Mouse (Mus musculus) MEL (cell line): ENCODE results near the gene Crybb1. TPM values are rescaled to one million over a fixed set of nuclear protein-coding genes. Genes with fewer than 3 reads are reported as not detected.

Experiments used
- DNase-seq: peaks from one replicate; pipeline ENCODE4 v3.0.0; 2011; ENCODE audit warnings: low read depth, low spot score
- H3K27ac ChIP-seq: 2 replicates; pipeline ENCODE4 v1.5.1; 2012; ENCODE audit warnings: low read depth, mild to moderate bottlenecking, control low read depth, low read length, moderate library complexity; ENCODE audit not compliant: control insufficient read depth
- H3K27me3 ChIP-seq, 2 experiments: fragments of 150-350 bp in 1 of 2; sonication (generic) in 1 of 2; 2 replicates each; pipeline ENCODE4 v1.6.1; 2012; ENCODE audit warnings: low read length in 2 of 2, mild to moderate bottlenecking in 2 of 2, improper control_type of control experiment in 1 of 2, moderate library complexity in 1 of 2; ENCODE audit not compliant: insufficient read depth in 2 of 2, control insufficient read depth in 1 of 2
- H3K36me3 ChIP-seq, 2 experiments: 2 replicates each; pipeline ENCODE4 v1.6.1; 2012 to 2014; ENCODE audit warnings: low read length in 2 of 2, improper control_type of control experiment in 1 of 2, inconsistent platforms in 1 of 2, mild to moderate bottlenecking in 1 of 2; ENCODE audit not compliant: insufficient read depth in 2 of 2, control insufficient read depth in 1 of 2
- H3K4me1 ChIP-seq, 2 experiments: fragments of 150-350 bp in 1 of 2; sonication (generic) in 1 of 2; 2 replicates each; pipeline ENCODE4 v1.6.1; 2012; ENCODE audit warnings: low read length in 2 of 2, improper control_type of control experiment in 1 of 2, mild to moderate bottlenecking in 1 of 2; ENCODE audit not compliant: insufficient read depth in 2 of 2, control insufficient read depth in 1 of 2
- H3K4me3 ChIP-seq, 2 experiments: fragments of 150-350 bp in 1 of 2; sonication (generic) in 1 of 2; 2 replicates each; pipeline ENCODE4 v1.5.1; 2012; ENCODE audit warnings: low read depth in 2 of 2, low read length in 2 of 2, mild to moderate bottlenecking in 2 of 2, moderate library complexity in 2 of 2, control low read depth in 1 of 2, improper control_type of control experiment in 1 of 2; ENCODE audit not compliant: control insufficient read depth in 1 of 2, insufficient read depth in 1 of 2
- H3K79me2 ChIP-seq: 2 replicates; pipeline ENCODE4 v1.6.1; 2012; ENCODE audit warnings: mild to moderate bottlenecking, low read length, moderate library complexity; ENCODE audit not compliant: control insufficient read depth, poor library complexity, insufficient read depth
- H3K9ac ChIP-seq: 2 replicates; pipeline ENCODE4 v1.6.1; 2012; ENCODE audit warnings: low read depth, mild to moderate bottlenecking, control low read depth, low read length, moderate library complexity; ENCODE audit not compliant: control insufficient read depth, poor library complexity, severe bottlenecking
- H3K9me3 ChIP-seq: fragments of 150-350 bp; sonication (generic); replicated peaks from 2 replicates; pipeline ENCODE4 v1.6.1; 2012; ENCODE audit warnings: mild to moderate bottlenecking, low read length, improper control_type of control experiment, moderate library complexity; ENCODE audit not compliant: insufficient read depth
- BHLHE40 ChIP-seq: IDR thresholded peaks from 2 replicates; pipeline ENCODE4 v1.6.1; 2012; ENCODE audit warnings: low read depth, mild to moderate bottlenecking, inconsistent platforms, low read length, improper control_type of control experiment, borderline replicate concordance
- CTCF ChIP-seq, 3 experiments: IDR thresholded peaks in 2 of 3; conservative IDR thresholded peaks in 1 of 3; 2 replicates each; pipeline ENCODE4 v1.5.1; 2011 to 2012; ENCODE audit warnings: low read length in 3 of 3, low read depth in 2 of 3, mild to moderate bottlenecking in 2 of 3, improper control_type of control experiment in 1 of 3, inconsistent platforms in 1 of 3, mixed read lengths in 1 of 3, moderate library complexity in 1 of 3; ENCODE audit not compliant: control insufficient read depth in 1 of 3, insufficient read depth in 1 of 3, poor library complexity in 1 of 3, severe bottlenecking in 1 of 3
- EP300 ChIP-seq, 2 experiments: IDR thresholded peaks; 2 replicates each; pipeline ENCODE4 v1.6.1; 2011; ENCODE audit warnings: improper control_type of control experiment in 2 of 2, low read length in 2 of 2, low read depth in 1 of 2, mild to moderate bottlenecking in 1 of 2
- ETS1 ChIP-seq: IDR thresholded peaks from 2 replicates; pipeline ENCODE4 v1.6.1; 2012; ENCODE audit warnings: low read depth, mild to moderate bottlenecking, inconsistent platforms, low read length, improper control_type of control experiment, moderate library complexity
- HCFC1 ChIP-seq: IDR thresholded peaks from 2 replicates; pipeline ENCODE4 v1.6.1; 2012; ENCODE audit warnings: low read depth, mild to moderate bottlenecking, inconsistent platforms, low read length, improper control_type of control experiment, moderate library complexity
- MAX ChIP-seq: IDR thresholded peaks from 2 replicates; pipeline ENCODE4 v1.6.1; 2011; ENCODE audit warnings: low read length, improper control_type of control experiment
- MAZ ChIP-seq: IDR thresholded peaks from 2 replicates; pipeline ENCODE4 v1.6.1; 2012; ENCODE audit warnings: low read depth, mild to moderate bottlenecking, inconsistent platforms, low read length, improper control_type of control experiment
- MEF2A ChIP-seq: IDR thresholded peaks from 2 replicates; pipeline ENCODE4 v1.6.1; 2014; ENCODE audit warnings: low read depth, mild to moderate bottlenecking, inconsistent platforms, low read length, improper control_type of control experiment; ENCODE audit not compliant: poor library complexity, insufficient replicate concordance, severe bottlenecking; ENCODE audit errors: extremely low read depth
- NRF1 ChIP-seq: IDR thresholded peaks from 2 replicates; pipeline ENCODE4 v1.6.1; 2014; ENCODE audit warnings: low read depth, mild to moderate bottlenecking, inconsistent platforms, low read length, improper control_type of control experiment, moderate library complexity; ENCODE audit not compliant: poor library complexity, insufficient read depth, severe bottlenecking
- POLR2A ChIP-seq, 2 experiments: IDR thresholded peaks; 2 replicates each; pipeline ENCODE4 v1.6.1; 2011 to 2012; ENCODE audit warnings: low read length in 2 of 2, mild to moderate bottlenecking in 2 of 2, control low read depth in 1 of 2, improper control_type of control experiment in 1 of 2, low read depth in 1 of 2, moderate library complexity in 1 of 2; ENCODE audit not compliant: control insufficient read depth in 1 of 2, insufficient read depth in 1 of 2, poor library complexity in 1 of 2
- POLR2AphosphoS5 ChIP-seq: IDR thresholded peaks from 2 replicates; pipeline ENCODE4 v1.6.1; 2012; ENCODE audit warnings: low read depth, borderline replicate concordance, mild to moderate bottlenecking, inconsistent platforms, low read length, moderate library complexity, mixed read lengths
- RAD21 ChIP-seq: IDR thresholded peaks from 2 replicates; pipeline ENCODE4 v1.6.1; 2011; ENCODE audit warnings: mild to moderate bottlenecking, low read depth, low read length, improper control_type of control experiment
- RCOR1 ChIP-seq: IDR thresholded peaks from 2 replicates; pipeline ENCODE4 v1.6.1; 2012; ENCODE audit warnings: low read depth, mild to moderate bottlenecking, inconsistent platforms, low read length, improper control_type of control experiment
- TAL1 ChIP-seq: IDR thresholded peaks from 2 replicates; pipeline ENCODE4 v1.6.1; 2012; ENCODE audit warnings: mild to moderate bottlenecking, inconsistent platforms, low read length, moderate library complexity, mixed read lengths
- TBP ChIP-seq: IDR thresholded peaks from 2 replicates; pipeline ENCODE4 v1.8.0; 2011; ENCODE audit warnings: low read depth, low read length, improper control_type of control experiment
- TCF12 ChIP-seq: IDR thresholded peaks from 2 replicates; pipeline ENCODE4 v1.6.1; 2014; ENCODE audit warnings: low read depth, mild to moderate bottlenecking, inconsistent platforms, low read length, improper control_type of control experiment, moderate library complexity
- USF1 ChIP-seq: IDR thresholded peaks from 2 replicates; pipeline ENCODE4 v1.6.1; 2014; ENCODE audit warnings: low read depth, mild to moderate bottlenecking, inconsistent platforms, low read length, improper control_type of control experiment, moderate library complexity
- ZC3H11A ChIP-seq: IDR thresholded peaks from 2 replicates; pipeline ENCODE4 v1.6.1; 2012; ENCODE audit warnings: low read depth, mild to moderate bottlenecking, inconsistent platforms, low read length, improper control_type of control experiment
- ZKSCAN1 ChIP-seq: IDR thresholded peaks from 2 replicates; pipeline ENCODE4 v1.6.1; 2012; ENCODE audit warnings: low read depth, mild to moderate bottlenecking, inconsistent platforms, low read length, improper control_type of control experiment, moderate library complexity
- ZNF384 ChIP-seq: IDR thresholded peaks from 2 replicates; pipeline ENCODE4 v1.6.1; 2012; ENCODE audit warnings: low read depth, mild to moderate bottlenecking, inconsistent platforms, low read length, improper control_type of control experiment
- polyA plus RNA-seq, 2 experiments: library from polyadenylated mRNA; stranded (reverse) in 1 of 2; unstranded in 1 of 2; fragments of >175 nt in 1 of 2; fragments of >200 nt in 1 of 2; gene quantifications; 2 replicates each; pipeline versions ENCODE4 v1.2.1 to v1.2.4; 2012; ENCODE audit warnings: low replicate concordance in 2 of 2, low read depth in 1 of 2; ENCODE audit not compliant: insufficient read length in 2 of 2, insufficient read depth in 1 of 2, missing spikeins in 1 of 2
- total RNA-seq: library from RNA; depleted of rRNA; stranded (reverse); fragments of 300-350 nt; gene quantifications from 2 replicates; pipeline ENCODE4 v1.2.3, GENCODE M21; 2012

The Crybb1 gene
- total and polyA plus RNA-seq, 3 experiments = 0.24 to 0.27 TPM; not detected in 1

DNA sequence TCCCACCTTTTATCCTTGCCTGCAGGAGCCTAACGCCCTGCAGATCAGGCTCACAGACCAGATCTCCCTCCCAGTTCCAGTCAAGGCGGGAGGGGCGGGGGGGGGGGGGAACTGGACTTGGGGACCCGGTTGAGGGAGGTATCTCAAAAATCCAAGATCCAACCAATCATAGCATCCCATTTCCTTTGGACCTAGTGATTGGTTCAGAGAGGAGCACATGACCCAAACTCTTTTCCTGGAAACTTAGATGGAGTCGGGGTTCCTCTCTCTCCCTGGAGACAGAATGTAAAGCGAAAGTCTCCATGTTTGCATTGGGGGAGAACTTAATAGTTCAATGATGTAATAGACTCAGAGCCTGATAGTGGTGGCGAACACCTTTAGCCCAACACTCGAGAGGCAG lies 8.2 kb upstream of the Crybb1 start:
- Histone ChIP-seq H3K4me3 (no peak overlapping the region), H3K27ac (no peak overlapping the region), H3K79me2 (no peaks in the 10 kb centered on the region), H3K4me1 (peaks cover 0 to 18% of the 10 kb centered on the region in 2 experiments; a peak in 2 of 4 replicates), H3K9me3 (no peaks in the 10 kb centered on the region), H3K27me3 (no peaks in the 10 kb centered on the region), H3K9ac (no peak overlapping the region), H3K36me3 (no peaks in the 10 kb centered on the region; a peak in 2 of 4 replicates)
- TF ChIP-seq ZNF384 = no peak
- no peak for TF ChIP-seq USF1
- no peak for TF ChIP-seq MAX
- no peak for DNase-seq

- no peak overlapping the region for H3K9ac ChIP-seq
- H3K27me3 ChIP-seq = no peaks in the 10 kb centered on the region
- DNase-seq = no peak
- no peak overlapping the region for H3K4me3 ChIP-seq
- peaks cover 8 to 28% of the 10 kb centered on the region in 2 experiments for H3K4me1 ChIP-seq
- no peaks in the 10 kb centered on the region for H3K79me2 ChIP-seq
- TF ChIP-seq TAL1 (no peak), EP300 (IDR thresholded peaks at IDR 0.05; ENCODE audit: low read depth in 1 of 2, low read length in 2 of 2) (no peak), POLR2AphosphoS5 (no peak), ETS1 (no peak), HCFC1 (no peak)
- H3K9me3 ChIP-seq = no peaks in the 10 kb centered on the region
- peaks cover 0 to 8% of the 10 kb centered on the region in 2 experiments; a peak in 2 of 4 replicates for H3K36me3 ChIP-seq
- no peak overlapping the region for H3K27ac ChIP-seq
These were observed 6.5 kb upstream of the Crybb1 start for GRCm38 (mm10) chr5:112249106-112249505.

DNA sequence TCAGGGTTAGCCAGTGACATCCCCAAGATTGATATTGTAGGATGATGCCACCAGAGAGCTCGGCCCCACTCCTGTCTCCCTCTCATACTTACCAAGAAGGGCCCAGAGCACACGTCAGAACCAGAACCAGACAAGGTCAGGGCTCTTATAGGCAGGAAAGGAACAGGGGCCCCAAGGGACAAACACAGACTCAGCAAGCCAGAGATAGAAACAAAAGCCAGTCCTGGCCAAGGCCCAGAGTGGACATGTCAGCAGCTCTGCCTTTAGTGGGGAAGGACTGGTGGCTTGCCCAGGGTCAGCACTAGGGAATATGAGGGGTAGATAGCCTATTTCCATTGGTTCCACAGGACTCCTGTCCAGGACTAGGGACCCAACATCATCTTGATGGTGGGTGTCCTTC lies 3.2 kb upstream of the Crybb1 start, which contains the start of gene Cryba4:
Gene Cryba4 (minus strand): TSS at position 119 of the 400 bp plus-strand sequence.
- Histone ChIP-seq H3K27ac (peak within 1 kb of the TSS; percentile 71), H3K9ac (peak within 1 kb of the TSS; percentile 34), H3K36me3 (peaks cover 0 to 12% of the 10 kb centered on the region in 2 experiments; a peak in 2 of 4 replicates), H3K4me1 (peaks cover 8 to 36% of the 10 kb centered on the region in 2 experiments), H3K9me3 (no peaks in the 10 kb centered on the region), H3K4me3 (no peak within 1 kb of the TSS), H3K79me2 (no peaks in the 10 kb centered on the region), H3K27me3 (no peaks in the 10 kb centered on the region)
- TF ChIP-seq TBP = no peak
- no peak for DNase-seq

DNA sequence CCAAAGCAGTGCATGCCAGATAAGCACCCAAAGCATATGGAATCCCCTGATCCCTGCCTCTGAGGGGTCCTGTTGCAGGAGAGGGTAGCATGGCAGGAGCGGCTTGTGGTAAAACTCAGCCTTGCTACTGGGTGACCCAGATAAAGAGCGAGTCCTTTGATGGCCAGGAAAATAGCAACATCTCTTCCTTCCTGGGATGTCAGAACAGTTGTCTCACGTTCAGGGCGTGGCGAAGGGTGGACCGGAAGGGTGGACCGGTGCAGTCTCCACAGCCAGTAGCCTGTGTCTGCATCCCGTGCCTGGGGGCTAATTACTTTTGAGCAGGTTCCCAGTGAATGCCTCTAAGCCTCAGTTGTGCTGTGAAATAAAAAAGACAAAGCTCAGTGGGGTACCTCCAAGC lies 2.4 kb upstream of the Crybb1 start:
- no peak overlapping the region for H3K4me3 ChIP-seq
- H3K36me3 ChIP-seq = peaks cover 0 to 12% of the 10 kb centered on the region in 2 experiments; a peak in 2 of 4 replicates
- no peaks in the 10 kb centered on the region for H3K27me3 ChIP-seq
- peak overlapping the region; percentile 34 for H3K9ac ChIP-seq
- H3K4me1 ChIP-seq = peaks cover 8 to 36% of the 10 kb centered on the region in 2 experiments
- peak; percentile 79 for DNase-seq
- H3K27ac ChIP-seq = peak overlapping the region; percentile 71
- H3K9me3 ChIP-seq = no peaks in the 10 kb centered on the region
- H3K79me2 ChIP-seq = no peaks in the 10 kb centered on the region
- TF ChIP-seq RAD21 = no peak
- no peak for TF ChIP-seq MAZ
- no peak for TF ChIP-seq ZNF384
- TF ChIP-seq TCF12 = 0 out of 2 replicates have a peak, but pooled peaks have one; percentile 27
- no peak for TF ChIP-seq CTCF (IDR thresholded peaks at IDR 0.05 in 2 of 3, conservative IDR thresholded peaks at IDR 0.05 in 1 of 3; ENCODE audit: control insufficient read depth in 1 of 3, insufficient read depth in 1 of 3, low read depth in 2 of 3, low read length in 3 of 3, poor library complexity in 1 of 3, severe bottlenecking in 1 of 3)
- TF ChIP-seq NRF1 = no peak
- TF ChIP-seq RCOR1 = 0 out of 2 replicates have a peak, but pooled peaks have one; percentile 7
- no peak for TF ChIP-seq ZKSCAN1
- no peak for TF ChIP-seq ZC3H11A
- TF ChIP-seq POLR2A (IDR thresholded peaks at IDR 0.05; ENCODE audit: control insufficient read depth in 1 of 2, insufficient read depth in 1 of 2, low read depth in 1 of 2, low read length in 2 of 2, poor library complexity in 1 of 2) = peak in 1 of 2 experiments; percentile 58; a peak in 1 of 4 replicates
- TF ChIP-seq EP300 (IDR thresholded peaks at IDR 0.05; ENCODE audit: low read depth in 1 of 2, low read length in 2 of 2) = peak; percentile 37 to 61; a peak in 3 of 4 replicates
- peak; percentile 85 for TF ChIP-seq BHLHE40
- no peak for TF ChIP-seq MEF2A
